Mouse (Mus musculus) forebrain, postnatal 0 days (tissue): ENCODE data around the gene Slc16a7. TPM values are rescaled to one million over a fixed set of nuclear protein-coding genes. Genes with fewer than 3 reads are reported as not detected.

Source experiments
- ATAC-seq: fragments of 200-750 bp; cut with Nextera tagmentation; 2 replicates; pipeline ENCODE4 v1.8.0; 2017; ENCODE audit warnings: mild to moderate bottlenecking, moderate library complexity
- DNase-seq: peaks from one replicate; pipeline ENCODE4 v3.0.0-alpha.2; 2015
- H3K27ac ChIP-seq: fragments of 300-500 bp; sonication (generic); 2 replicates; pipeline ENCODE4 v1.5.1; 2014; ENCODE audit warnings: low read depth, mild to moderate bottlenecking, antibody characterized with exemption, low read length, moderate library complexity, mixed read lengths
- H3K27me3 ChIP-seq: fragments of 300-500 bp; sonication (generic); 2 replicates; pipeline ENCODE4 v1.6.1; 2014; ENCODE audit warnings: mild to moderate bottlenecking, low read length, mixed read lengths; ENCODE audit not compliant: insufficient read depth
- H3K36me3 ChIP-seq: fragments of 300-500 bp; sonication (generic); 2 replicates; pipeline ENCODE4 v1.6.1; 2014; ENCODE audit warnings: mild to moderate bottlenecking, moderate library complexity; ENCODE audit not compliant: insufficient read depth
- H3K4me1 ChIP-seq: fragments of 300-500 bp; sonication (generic); 2 replicates; pipeline ENCODE4 v1.6.1; 2014; ENCODE audit warnings: antibody characterized with exemption; ENCODE audit not compliant: insufficient read depth
- H3K4me2 ChIP-seq: fragments of 300-500 bp; sonication (generic); 2 replicates; pipeline ENCODE4 v1.6.1; 2014; ENCODE audit warnings: low read depth, mild to moderate bottlenecking, moderate library complexity
- H3K4me3 ChIP-seq: fragments of 300-500 bp; sonication (generic); 2 replicates; pipeline ENCODE4 v1.5.1; 2014; ENCODE audit warnings: low read depth, low read length, mixed read lengths
- H3K9ac ChIP-seq: fragments of 300-500 bp; sonication (generic); 2 replicates; pipeline ENCODE4 v1.6.1; 2014; ENCODE audit warnings: mild to moderate bottlenecking
- H3K9me3 ChIP-seq: fragments of 300-500 bp; sonication (generic); 2 replicates; pipeline ENCODE4 v1.6.1; 2016; ENCODE audit warnings: low read length
- CTCF ChIP-seq: sonication (generic); IDR thresholded peaks from 2 replicates; pipeline ENCODE4 v1.5.1; 2016; ENCODE audit warnings: antibody characterized with exemption, control low read depth, low read depth
- WGBS: fragments of 180-500 bp; shearing (Covaris S2); extraction: QIAGEN DNeasy Blood & Tissue Kit; methylation state at CpG from one replicate; pipeline ENCODE4 v1.1.7; 2014; 5-methylcytosine and 5-hydroxymethylcytosine counted together
- polyA plus RNA-seq: library from polyadenylated mRNA; unstranded; fragments of >200 nt; fragmentation: Nextera tagmentation; extraction: Ambion mirVana; gene quantifications from 2 replicates; pipeline ENCODE4 v1.2.1, GENCODE M21; 2015
- total RNA-seq: library from RNA; depleted of rRNA; stranded (reverse); fragments of >200 nt; gene quantifications from 2 replicates; pipeline ENCODE4 v1.2.3, GENCODE M21; 2014

The Slc16a7 gene
- total and polyA plus RNA-seq, 2 experiments from 2014 or later = 8.9 to 22.7 TPM

DNA sequence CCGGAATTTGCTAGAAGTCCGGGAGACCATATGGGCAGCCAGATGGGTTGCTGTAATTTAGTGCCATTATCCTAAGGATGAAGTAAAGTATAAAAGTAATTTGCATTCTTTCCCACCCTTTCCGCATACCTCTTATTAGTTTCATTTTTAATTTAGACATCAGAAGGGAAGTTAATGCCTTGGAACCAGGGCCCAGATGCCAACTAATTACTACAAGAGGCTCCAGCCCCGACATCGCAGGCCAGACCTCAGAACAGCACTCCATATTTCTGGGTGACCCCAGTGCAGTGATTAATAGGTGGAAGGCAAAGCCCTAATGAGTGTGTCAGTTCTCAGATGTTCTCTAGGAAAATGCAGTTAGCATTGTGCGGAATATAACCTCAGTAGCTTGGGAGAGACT lies 100.7 kb downstream of the Slc16a7 start:
- no peak overlapping the region for H3K4me2 ChIP-seq
- DNase-seq (no peak), ATAC-seq (no peak)
- 64% methylated on average over 6 of the region's 6 CpGs for WGBS
- TF ChIP-seq CTCF = no peak
- no peak overlapping the region for H3K4me3 ChIP-seq
- H3K9ac ChIP-seq = no peak overlapping the region
- no peaks in the 10 kb centered on the region for H3K4me1 ChIP-seq
- no peaks in the 10 kb centered on the region for H3K36me3 ChIP-seq
- H3K9me3 ChIP-seq = no peaks in the 10 kb centered on the region
- H3K27ac ChIP-seq = no peak overlapping the region
- H3K27me3 ChIP-seq = no peaks in the 10 kb centered on the region

- Histone ChIP-seq H3K4me2 (no peak overlapping the region), H3K27me3 (no peaks in the 10 kb centered on the region), H3K4me3 (no peak overlapping the region), H3K4me1 (no peaks in the 10 kb centered on the region), H3K36me3 (no peaks in the 10 kb centered on the region), H3K9ac (no peak overlapping the region), H3K9me3 (no peaks in the 10 kb centered on the region), H3K27ac (no peak overlapping the region)
- no peak for DNase-seq
- WGBS = 62% methylated on average over 5 of the region's 5 CpGs
- no peak for TF ChIP-seq CTCF
- ATAC-seq = no peak
Measured at GRCm38 (mm10) chr10:125285386-125285785, 103.9 kb downstream of the Slc16a7 start.

DNA sequence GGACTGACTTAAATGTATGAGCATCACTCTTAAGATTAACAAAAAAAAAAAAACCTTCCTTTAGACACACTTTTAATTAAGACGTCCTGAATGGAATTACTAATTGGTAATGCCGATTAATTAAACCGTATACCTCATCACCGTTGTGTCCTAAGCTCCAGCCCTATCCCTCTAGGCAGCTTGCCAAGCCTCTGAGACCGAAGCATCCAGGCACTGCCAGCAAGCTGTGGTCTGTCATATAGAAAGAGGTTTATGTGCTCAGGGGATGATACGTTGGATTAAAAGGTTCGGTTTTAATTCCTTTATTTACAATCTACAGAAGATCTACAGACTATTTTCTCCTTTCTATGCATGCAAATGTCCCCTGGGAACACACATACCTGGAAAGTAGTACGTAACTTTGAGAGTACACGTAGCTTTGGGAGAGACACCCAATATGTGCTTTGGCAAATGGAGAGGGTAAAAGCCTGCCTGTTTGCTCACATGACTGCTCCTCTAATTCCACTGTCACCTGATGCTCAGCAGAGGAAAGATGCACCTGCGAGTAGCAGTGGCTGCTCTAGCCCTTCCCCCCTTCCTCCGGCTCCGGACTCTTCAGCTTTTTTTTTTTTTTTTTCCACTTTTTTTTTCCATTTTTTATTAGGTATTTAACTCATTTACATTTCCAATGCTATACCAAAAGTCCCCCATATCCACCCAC lies 114.0 kb downstream of the Slc16a7 start:
- 32% methylated on average over 12 of the region's 12 CpGs for WGBS
- Histone ChIP-seq H3K9ac (no peak overlapping the region), H3K9me3 (no peaks in the 10 kb centered on the region), H3K4me3 (no peak overlapping the region), H3K36me3 (no peaks in the 10 kb centered on the region; the same call in 1 of the 2 replicates), H3K27me3 (no peaks in the 10 kb centered on the region), H3K4me1 (no peaks in the 10 kb centered on the region), H3K27ac (no peak overlapping the region), H3K4me2 (no peak overlapping the region)
- no peak for TF ChIP-seq CTCF
- ATAC-seq = no peak
- no peak for DNase-seq

- H3K36me3 ChIP-seq = no peaks in the 10 kb centered on the region; the same call in 1 of the 2 replicates
- H3K4me3 ChIP-seq = no peak overlapping the region
- DNase-seq (no peak), ATAC-seq (no peak)
- no peaks in the 10 kb centered on the region for H3K9me3 ChIP-seq
- H3K9ac ChIP-seq = no peak overlapping the region
- H3K27ac ChIP-seq = no peak overlapping the region
- H3K4me1 ChIP-seq = no peaks in the 10 kb centered on the region
- no peak overlapping the region for H3K4me2 ChIP-seq
- 31% methylated on average over 5 of the region's 5 CpGs for WGBS
- H3K27me3 ChIP-seq = no peaks in the 10 kb centered on the region
- no peak for TF ChIP-seq CTCF
Measured at GRCm38 (mm10) chr10:125274519-125275148, 114.6 kb downstream of the Slc16a7 start.

GRCm38 (mm10) chr10:125273759-125274158 lies 115.5 kb downstream of the Slc16a7 start:
- H3K27me3 ChIP-seq = no peaks in the 10 kb centered on the region
- H3K4me2 ChIP-seq = no peak overlapping the region
- no peak for TF ChIP-seq CTCF
- ATAC-seq (no peak), DNase-seq (no peak)
- peak overlapping the region; percentile 29; the same call in 1 of the 2 replicates for H3K27ac ChIP-seq
- H3K9me3 ChIP-seq = no peaks in the 10 kb centered on the region
- no peak overlapping the region for H3K9ac ChIP-seq
- no peaks in the 10 kb centered on the region for H3K4me1 ChIP-seq
- no peaks in the 10 kb centered on the region; the same call in 1 of the 2 replicates for H3K36me3 ChIP-seq
- WGBS = 31% methylated on average over 7 of the region's 7 CpGs
- H3K4me3 ChIP-seq = no peak overlapping the region

- 0 out of 2 replicates have a peak, but pooled peaks cover under 1% of the 10 kb centered on the region for H3K4me1 ChIP-seq
- ATAC-seq (no peak), DNase-seq (no peak)
- H3K4me2 ChIP-seq = no peak overlapping the region
- TF ChIP-seq CTCF = no peak
- H3K27me3 ChIP-seq = no peaks in the 10 kb centered on the region
- no peak overlapping the region for H3K9ac ChIP-seq
- H3K27ac ChIP-seq = no peak overlapping the region
- 83% methylated on average over 5 of the region's 5 CpGs for WGBS
- no peaks in the 10 kb centered on the region for H3K36me3 ChIP-seq
- no peak overlapping the region for H3K4me3 ChIP-seq
- no peaks in the 10 kb centered on the region for H3K9me3 ChIP-seq
Measured at GRCm38 (mm10) chr10:125271448-125271847, 117.8 kb downstream of the Slc16a7 start.

- Histone ChIP-seq H3K9ac (no peak overlapping the region), H3K4me1 (0 out of 2 replicates have a peak, but pooled peaks cover 4% of the 10 kb centered on the region), H3K27me3 (no peaks in the 10 kb centered on the region), H3K36me3 (no peaks in the 10 kb centered on the region), H3K4me3 (no peak overlapping the region), H3K27ac (no peak overlapping the region), H3K4me2 (no peak overlapping the region), H3K9me3 (no peaks in the 10 kb centered on the region)
- ATAC-seq (no peak), DNase-seq (no peak)
- WGBS = 74% methylated on average over 5 of the region's 5 CpGs
- TF ChIP-seq CTCF = no peak
Measured at GRCm38 (mm10) chr10:125270266-125270665, 119.0 kb downstream of the Slc16a7 start.
